In genomic region chr16:23274606-23275310, GRCm38 (mm10) we compare ENCODE assay signal across 12 mouse cellular contexts. TPM values are rescaled to one million over a fixed set of nuclear protein-coding genes. Genes with fewer than 3 reads are reported as not detected.
DNase-seq lines count a peak whose midpoint lies in the region; ATAC-seq and TF ChIP-seq lines count a peak whose summit lies in the region.
"Had no signal": no experiment of that assay in that cellular context is flagged by ENCODE, and none has a peak within 500 bp of the region (broad histone marks: within the 10 kb centered on the region; RNA-seq: fewer than 3 reads in every experiment).

No protein-coding gene starts in this region.

- H3K27me3 ChIP-seq in forebrain, embryonic 14.5 days (replicated peaks; ENCODE audit: control insufficient read depth, insufficient read depth, low read length) = no peaks in the 10 kb centered on the region
- H3K27me3 ChIP-seq in forebrain, embryonic 10.5 days (ENCODE audit: poor library complexity, severe bottlenecking) = no peaks in the 10 kb centered on the region; the same call in 1 of the 2 replicates
- H3K27me3 ChIP-seq in testis, adult 2 months (ENCODE audit: control insufficient read depth, insufficient read depth, low read length) = no peaks in the 10 kb centered on the region
- H3K27me3 ChIP-seq: limb, embryonic 12.5 days had no signal

- peak; percentile 38; the same call in 1 of the 2 replicates for ATAC-seq in forebrain, embryonic 14.5 days

- no peak overlapping the region for H3K9ac ChIP-seq in forebrain, embryonic 14.5 days (ENCODE audit: low read length)
- H3K9ac ChIP-seq: limb, embryonic 12.5 days had no signal

- no peaks in the 10 kb centered on the region; the same call in 1 of the 2 replicates for H3K36me3 ChIP-seq in forebrain, embryonic 14.5 days (ENCODE audit: control insufficient read depth, insufficient read depth, low read length)
- H3K36me3 ChIP-seq in forebrain, embryonic 10.5 days (replicated peaks) = no peaks in the 10 kb centered on the region
- no peaks in the 10 kb centered on the region for H3K36me3 ChIP-seq in testis, adult 2 months (ENCODE audit: control insufficient read depth, insufficient read depth, low read length)
- H3K36me3 ChIP-seq: limb, embryonic 12.5 days had no signal

- WGBS in forebrain, embryonic 14.5 days = 81% methylated on average over 7 of the region's 7 CpGs
- 90% methylated on average over 7 of the region's 7 CpGs for WGBS in forebrain, embryonic 10.5 days

- no peak overlapping the region for H3K4me2 ChIP-seq in forebrain, embryonic 14.5 days (ENCODE audit: low read length)
- H3K4me2 ChIP-seq: limb, embryonic 12.5 days had no signal

- no peak for TF ChIP-seq CTCF in testis, adult 2 months (IDR thresholded peaks at IDR 0.05; ENCODE audit: control insufficient read depth, insufficient read depth, insufficient replicate concordance, low read depth, low read length)
- TF ChIP-seq CTCF in brain, embryonic 14.5 days (IDR thresholded peaks at IDR 0.05; ENCODE audit: borderline replicate concordance, extremely low read depth, insufficient read depth, insufficient read length) = no peak

- no peak overlapping the region for H3K27ac ChIP-seq in forebrain, embryonic 14.5 days (ENCODE audit: low read depth, low read length)
- no peak overlapping the region for H3K27ac ChIP-seq in forebrain, embryonic 10.5 days
- H3K27ac ChIP-seq in testis, adult 2 months (ENCODE audit: control insufficient read depth, insufficient read depth, low read depth, low read length) = peak overlapping the region; percentile 49
- H3K27ac ChIP-seq: limb, embryonic 12.5 days had no signal

- H3K4me1 ChIP-seq in forebrain, embryonic 14.5 days (ENCODE audit: control insufficient read depth, insufficient read depth, low read length) = peaks cover 17% of the 10 kb centered on the region
- peaks cover 54% of the 10 kb centered on the region for H3K4me1 ChIP-seq in forebrain, embryonic 10.5 days
- peaks cover 4% of the 10 kb centered on the region for H3K4me1 ChIP-seq in testis, adult 2 months (ENCODE audit: control insufficient read depth, insufficient read depth, low read length)

- H3K4me3 ChIP-seq in forebrain, embryonic 14.5 days (ENCODE audit: low read depth, low read length) = no peak overlapping the region
- H3K4me3 ChIP-seq in forebrain, embryonic 10.5 days = no peak overlapping the region
- no peak overlapping the region for H3K4me3 ChIP-seq in testis, adult 2 months (ENCODE audit: control insufficient read depth, low read depth, low read length)
- H3K4me3 ChIP-seq: limb, embryonic 12.5 days; megakaryocyte, embryonic 14.5 days had no signal

- peak; percentile 60 for DNase-seq in forebrain, embryonic 14.5 days (ENCODE audit: low spot score)
- DNase-seq in forebrain, embryonic 10.5 days (ENCODE audit: extremely low spot score, low spot score) = no peak
- DNase-seq in testis, postnatal 10 days (ENCODE audit: low spot score) = no peak
- peak; percentile 68 for DNase-seq in brain, embryonic 14.5 days (ENCODE audit: low read depth)
- no peak for DNase-seq in cerebellum, adult 9-10 months
- no peak for DNase-seq in right cerebral cortex, postnatal 25 days
- DNase-seq in right cerebral cortex, adult 18-20 months = no peak
- DNase-seq: cerebellum, adult 11 months; lung, adult 18-20 months had no signal

- TF ChIP-seq POLR2A in testis, adult 2 months (IDR thresholded peaks at IDR 0.05; ENCODE audit: control insufficient read depth, low read depth, low read length) = no peak
- TF ChIP-seq POLR2A in brain, embryonic 14.5 days (IDR thresholded peaks at IDR 0.05; ENCODE audit: borderline replicate concordance, extremely low read depth, insufficient read depth, insufficient read length, poor library complexity, severe bottlenecking) = no peak

- no peaks in the 10 kb centered on the region for H3K9me3 ChIP-seq in forebrain, embryonic 14.5 days (replicated peaks; ENCODE audit: control insufficient read depth, low read length)
- no peaks in the 10 kb centered on the region for H3K9me3 ChIP-seq in forebrain, embryonic 10.5 days
- H3K9me3 ChIP-seq: limb, embryonic 12.5 days; megakaryocyte, embryonic 14.5 days had no signal

RNA-seq across cellular contexts. Expression of gene St6gal1, which starts 50.2 kb away (rescaled TPM):
- 46.0 and 56.0 TPM in 2 replicates for polyA plus RNA-seq in forebrain, embryonic 14.5 days (2014; fragmentation: Nextera tagmentation; extraction: Ambion mirVana)
- polyA plus RNA-seq in forebrain, embryonic 10.5 days (2016; fragmentation: Nextera tagmentation; extraction: Ambion mirVana) = 18.4 and 19.7 TPM in 2 replicates
- 3.6 and 4.2 TPM in 2 replicates for polyA plus RNA-seq in testis, adult 2 months (2012; rRNA removed)
- polyA plus RNA-seq in brain, embryonic 14.5 days (2012; rRNA removed) = 31.5 and 35.7 TPM in 2 replicates

Comparison
In these comparisons a context has a peak if more than half of its experiments do, and no peak if none do; other contexts are left out.
1. DNase-seq: peak in forebrain, embryonic 14.5 days (single experiment) and brain, embryonic 14.5 days (single experiment); none in forebrain, embryonic 10.5 days (single experiment), testis, postnatal 10 days (single experiment), cerebellum, adult 9-10 months (single experiment), right cerebral cortex, postnatal 25 days (single experiment) and right cerebral cortex, adult 18-20 months (single experiment).